Mouse (Mus musculus) left cerebral cortex, adult 8-10 months (tissue): ENCODE data around the gene Tnrc6c. TPM values are rescaled to one million over a fixed set of nuclear protein-coding genes. Genes with fewer than 3 reads are reported as not detected.

ENCODE experiments used
- DNase-seq, 2 experiments: peaks; one replicate each; pipeline ENCODE4 v3.0.0; 2022; ENCODE audit warnings: low spot score in 2 of 2
- total RNA-seq, 4 experiments: library from RNA; stranded (reverse); gene quantifications; 2 replicates each; pipeline ENCODE4 v1.2.4; 2022

Gene Tnrc6c
- total RNA-seq, 4 experiments from 2014 or later: 54.0 to 61.3 (median 57.8) TPM

DNA sequence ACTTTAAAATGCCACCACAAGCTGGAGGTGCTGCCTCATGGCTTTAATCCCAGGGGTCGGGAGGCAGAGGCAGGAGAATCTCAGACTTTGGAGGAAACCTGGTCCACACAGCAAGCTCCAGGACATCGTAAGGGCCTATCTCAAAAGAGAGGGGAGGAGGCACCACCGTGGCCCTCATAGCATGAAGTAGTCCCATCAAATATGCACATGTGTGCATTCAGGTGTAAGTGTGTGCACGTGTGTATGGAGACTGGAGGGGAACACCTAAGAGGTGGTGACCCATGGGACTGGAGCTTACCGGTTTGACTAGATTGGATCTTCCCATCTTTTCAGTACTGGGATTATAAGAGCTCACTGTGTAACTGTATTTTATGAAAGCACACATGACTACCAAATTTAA, 74.2 kb downstream of the Tnrc6c start:
- DNase-seq: no peak

DNA sequence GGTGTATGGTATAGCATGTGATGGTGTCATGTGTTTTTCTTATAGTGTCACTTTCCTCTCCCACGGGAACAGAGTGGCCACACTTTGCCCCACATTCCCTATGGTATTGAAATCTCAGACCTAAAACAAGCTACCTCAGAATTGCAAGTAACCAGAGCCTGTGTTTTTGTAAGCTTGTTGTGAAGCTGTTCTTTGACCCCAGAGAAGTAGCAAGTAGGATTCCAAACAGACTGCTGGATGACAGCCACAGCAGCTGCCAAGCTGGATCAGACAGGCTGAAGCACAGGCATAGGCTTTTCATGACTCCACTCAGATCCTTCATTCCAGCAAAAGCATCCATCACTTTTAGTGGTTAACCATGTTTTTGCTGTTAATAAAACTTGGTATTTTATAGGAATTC, 74.8 kb downstream of the Tnrc6c start:
- DNase-seq: no peak

DNA sequence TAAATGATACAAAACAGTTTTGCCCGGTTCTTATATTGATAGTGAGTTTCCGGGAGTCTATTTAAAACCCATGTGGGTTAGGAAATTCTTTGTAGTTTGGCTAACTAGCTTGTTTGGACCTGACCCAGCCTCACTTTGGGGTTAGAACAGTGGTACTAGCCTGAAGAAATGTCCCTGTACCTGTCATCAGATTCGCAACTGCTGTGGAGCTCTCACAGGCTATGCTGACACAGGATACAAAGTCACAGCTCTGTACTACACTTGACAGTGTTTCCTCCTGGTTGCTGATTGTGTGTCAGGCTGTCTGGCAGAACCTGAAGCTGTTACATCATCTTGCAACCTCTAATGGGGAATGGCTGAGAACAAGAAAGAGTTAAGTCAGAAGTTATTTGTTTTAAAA, 75.3 kb downstream of the Tnrc6c start:
- DNase-seq: no peak

DNA sequence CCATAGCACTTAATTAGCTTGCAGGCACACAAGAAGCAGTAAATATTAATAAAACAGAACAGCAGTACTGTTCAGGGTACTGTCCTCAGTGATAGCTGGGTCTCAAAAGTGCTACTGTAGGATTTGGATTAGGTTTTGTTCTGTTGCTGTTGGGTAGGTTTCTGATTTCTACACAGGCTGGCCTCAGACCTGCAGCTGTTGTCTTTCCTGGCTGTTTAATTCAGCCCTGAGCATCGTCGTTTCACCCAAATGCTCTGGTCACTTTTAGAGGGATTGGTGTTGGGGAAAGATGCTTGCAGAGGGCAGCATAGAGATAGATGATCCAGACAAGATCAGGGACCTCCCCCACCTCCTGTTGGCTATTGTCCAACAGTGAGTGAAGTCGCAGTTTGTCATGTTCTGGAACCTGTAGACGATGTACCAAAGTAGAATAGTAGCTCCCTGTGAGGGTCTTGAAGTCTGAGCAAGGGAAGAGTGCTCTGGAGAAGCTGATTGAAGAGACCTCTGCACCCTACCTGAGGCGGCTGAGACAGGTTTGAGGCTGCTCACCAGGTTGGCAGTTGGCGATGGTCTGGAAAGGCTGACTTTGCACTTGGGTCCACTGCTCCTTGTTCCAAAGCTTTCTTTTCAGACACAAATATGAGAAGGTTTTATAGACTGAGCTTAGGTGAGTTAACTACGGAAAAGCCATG, 75.9 kb downstream of the Tnrc6c start:
- DNase-seq: no peak

DNA sequence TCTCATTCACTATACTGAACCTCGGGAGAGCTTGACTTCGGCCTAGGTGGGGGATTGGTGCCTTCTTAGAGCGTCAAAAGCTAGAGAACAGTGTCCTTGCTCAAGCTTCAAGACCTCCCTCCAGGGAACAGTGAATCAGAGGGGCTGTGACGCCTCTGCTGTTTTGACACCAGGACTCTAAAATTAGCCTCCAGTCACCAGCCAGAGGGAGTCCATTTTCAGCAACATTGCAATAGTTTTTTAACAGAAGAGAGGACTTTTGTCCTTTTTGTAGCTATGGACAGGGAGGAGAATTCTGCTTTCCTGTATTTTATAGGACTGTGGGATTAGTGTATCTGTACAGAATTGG, 76.4 kb downstream of the Tnrc6c start:
- DNase-seq: no peak

DNA sequence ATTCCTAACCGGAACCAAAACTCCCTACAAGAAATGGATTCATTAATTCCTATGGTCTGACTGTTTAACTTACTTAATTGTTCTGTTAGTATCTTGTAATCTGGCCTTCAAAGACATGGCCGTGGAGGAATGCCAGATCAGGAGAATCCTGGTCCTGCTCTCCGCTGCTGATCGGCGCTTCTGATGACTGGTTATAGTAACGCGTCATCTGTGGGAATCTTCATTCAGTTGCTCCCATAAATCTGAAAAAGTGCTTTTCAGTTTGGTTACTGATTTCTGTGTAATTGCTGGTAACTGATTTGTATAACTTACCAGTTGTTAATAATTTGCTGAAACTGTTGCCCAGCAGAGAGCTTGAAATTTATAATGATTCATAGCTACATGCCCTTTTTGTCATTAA, 77.4 kb downstream of the Tnrc6c start:
- DNase-seq: no peak

DNA sequence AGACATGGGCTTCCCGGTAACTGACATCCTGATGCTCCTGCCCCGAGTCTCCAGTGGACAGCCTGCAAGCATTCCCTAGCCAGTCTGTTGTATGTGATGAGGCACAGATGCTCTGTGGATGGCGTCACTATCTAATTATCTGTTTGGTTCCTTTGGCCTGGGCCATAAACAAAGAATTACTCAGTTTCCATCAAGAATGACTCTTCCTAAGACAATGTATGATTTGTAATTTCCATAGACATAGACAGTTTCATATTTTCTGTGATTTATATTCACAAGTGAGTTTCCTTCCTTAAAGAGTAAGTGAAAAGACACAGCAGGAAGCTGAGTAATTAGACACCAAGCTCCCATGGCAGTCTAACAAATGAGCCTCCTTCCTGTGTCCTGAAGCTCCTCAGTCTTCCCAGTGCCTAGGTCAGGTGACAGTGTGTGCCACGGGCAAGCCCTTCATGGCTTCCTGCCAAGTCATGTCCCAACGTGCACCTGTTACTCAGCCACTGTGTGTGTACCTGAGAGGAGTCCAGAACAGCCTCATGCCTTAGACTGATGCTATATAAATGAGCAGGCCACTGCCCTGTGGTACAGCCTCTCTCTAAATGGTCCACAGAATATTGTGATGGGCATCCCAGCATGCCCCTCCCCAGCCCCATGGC, 82.1 kb downstream of the Tnrc6c start:
- no peak for DNase-seq

DNA sequence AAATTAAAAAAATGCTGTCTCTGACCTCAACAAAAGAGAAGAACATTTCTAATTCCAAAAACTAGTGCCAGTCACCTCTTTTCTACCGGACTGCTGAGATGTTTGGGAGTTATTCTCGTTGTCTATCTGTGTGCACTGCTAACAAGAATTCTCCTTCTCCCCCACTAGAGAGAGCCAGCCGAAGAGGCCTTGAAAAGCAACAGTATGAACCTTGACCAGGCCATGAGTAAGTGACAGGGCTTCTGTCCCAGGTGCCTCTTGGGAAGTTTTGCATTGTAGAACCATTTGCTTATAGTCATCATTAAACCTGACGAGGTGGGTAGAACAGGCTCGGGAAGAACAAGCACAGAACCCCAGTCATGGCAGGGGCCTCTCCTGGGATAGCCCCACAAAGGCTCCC, 84.0 kb downstream of the Tnrc6c start:
- DNase-seq: no peak

DNA sequence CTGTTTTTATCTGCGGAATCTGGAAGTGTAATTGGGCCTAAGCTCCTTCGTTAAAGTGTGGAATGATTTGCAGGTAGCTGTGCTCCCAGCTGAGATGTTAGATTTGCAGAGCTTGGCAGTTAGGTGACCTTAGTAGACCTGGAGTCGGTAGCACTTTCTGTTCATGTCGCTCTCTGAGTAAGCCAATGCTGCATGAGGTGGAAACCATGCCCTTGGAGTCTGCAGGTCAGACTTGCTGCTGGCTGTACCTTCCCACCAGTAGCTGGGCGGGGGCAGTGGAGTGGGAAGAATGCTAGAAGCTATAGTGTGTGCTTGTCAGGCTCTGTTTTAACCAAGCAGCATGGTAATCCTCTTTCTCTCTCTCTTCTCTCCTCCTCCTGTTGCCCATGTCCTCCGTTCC, 87.0 kb downstream of the Tnrc6c start:
- DNase-seq: no peak

DNA sequence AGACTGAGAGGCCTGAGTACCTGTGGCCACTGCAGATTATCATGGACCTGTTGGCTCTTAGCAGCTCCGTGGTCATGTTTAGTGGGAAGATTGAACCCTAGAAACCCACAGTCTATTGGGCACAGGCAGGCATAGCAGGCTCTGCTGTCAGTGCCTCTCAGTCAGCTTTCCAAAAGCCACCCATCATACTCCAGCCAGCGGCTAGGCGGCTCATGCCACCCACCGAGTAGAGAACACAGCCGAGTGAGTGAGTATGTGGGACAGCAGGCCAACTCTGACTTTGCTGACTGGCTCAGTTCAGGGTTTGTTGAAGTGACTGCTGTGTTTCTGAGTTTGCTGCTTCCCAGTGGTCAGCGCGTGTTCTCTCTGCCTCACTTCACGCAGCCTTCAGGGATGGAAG, 88.2 kb downstream of the Tnrc6c start:
- DNase-seq: no peak

DNA sequence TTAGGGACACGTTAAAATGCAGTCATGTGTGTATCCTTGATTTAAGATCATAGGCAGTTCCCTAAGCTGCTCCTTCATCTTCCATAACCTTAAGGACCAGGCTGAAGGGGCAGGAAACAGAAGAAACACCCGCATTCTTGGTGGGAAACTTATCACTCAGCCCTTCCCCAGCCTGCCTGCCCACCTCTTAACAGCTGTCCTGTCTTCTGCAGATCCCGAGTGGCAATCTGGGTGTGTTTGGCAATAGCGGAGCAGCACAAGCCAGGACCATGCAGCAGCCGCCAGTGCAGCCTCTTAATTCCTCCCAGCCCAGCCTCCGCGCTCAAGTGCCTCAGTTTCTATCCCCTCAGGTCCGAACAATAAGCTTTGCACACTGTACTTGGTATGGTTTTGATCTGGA, 88.6 kb downstream of the Tnrc6c start:
- no peak for DNase-seq

DNA sequence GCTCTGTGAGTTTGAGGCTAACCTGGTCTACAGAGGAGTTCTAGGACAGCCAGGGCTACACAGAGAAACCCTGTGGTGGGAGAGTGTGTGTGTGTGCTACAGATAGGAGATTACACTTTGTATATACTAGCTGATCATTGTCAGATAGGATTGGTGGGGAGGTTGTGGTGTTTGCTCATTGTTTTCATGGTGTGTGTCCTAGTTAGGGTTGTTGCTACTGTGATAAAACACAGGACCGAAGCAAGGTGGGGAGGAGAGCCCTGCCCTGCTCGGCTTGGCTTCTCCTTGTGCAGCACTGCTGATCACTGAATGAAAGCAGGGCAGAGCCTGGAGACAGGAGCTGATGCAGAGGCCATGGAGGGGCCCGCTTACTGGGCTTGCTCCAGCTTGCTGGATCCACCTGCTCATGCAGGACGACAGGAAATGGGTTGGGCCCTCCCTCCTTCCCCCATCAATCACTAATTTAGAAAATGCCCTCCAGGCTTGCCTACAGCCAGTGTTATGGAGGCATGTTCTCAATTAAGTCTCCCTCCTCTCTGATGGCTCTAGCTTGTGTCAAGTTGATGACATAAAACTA, 89.5 kb downstream of the Tnrc6c start:
- DNase-seq: no peak

DNA sequence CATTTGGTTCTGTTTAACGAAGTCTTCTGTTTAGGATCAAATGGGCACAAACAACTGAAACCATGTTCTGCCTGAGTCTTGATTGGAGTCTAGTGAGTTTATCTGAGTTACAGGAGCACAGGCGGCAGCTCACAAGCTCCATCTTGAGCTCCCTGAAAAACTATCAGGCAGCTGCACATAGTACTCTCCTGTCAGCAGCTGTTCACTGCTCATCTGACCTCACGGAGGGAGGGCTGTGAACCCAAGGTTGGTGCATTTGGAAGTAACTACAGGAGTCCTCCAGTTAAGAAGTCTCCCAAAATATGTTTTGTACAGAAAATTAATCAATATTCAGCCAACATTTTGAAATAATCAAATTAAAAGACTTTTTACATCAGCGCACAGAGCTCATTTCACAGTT, 94.5 kb downstream of the Tnrc6c start:
- DNase-seq: no peak

DNA sequence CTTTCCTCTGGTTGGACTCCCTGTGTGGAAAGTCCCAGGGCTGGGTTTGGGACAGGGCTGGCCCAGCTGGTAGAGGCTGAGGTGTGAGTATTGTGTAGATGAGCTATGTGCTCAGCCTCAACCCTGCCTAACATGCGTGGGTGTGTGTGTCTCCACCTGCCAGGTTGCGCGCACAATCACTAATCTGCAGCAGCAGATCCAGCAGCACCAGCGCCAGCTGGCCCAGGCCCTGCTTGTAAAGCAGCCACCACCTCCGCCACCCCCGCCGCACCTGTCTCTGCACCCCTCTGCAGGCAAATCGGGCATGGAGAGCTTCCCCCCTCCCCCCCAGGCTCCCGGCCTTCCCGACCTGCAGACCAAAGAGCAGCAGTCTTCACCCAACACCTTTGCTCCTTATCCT, 95.3 kb downstream of the Tnrc6c start:
- peak; percentile 49 to 93 for DNase-seq

DNA sequence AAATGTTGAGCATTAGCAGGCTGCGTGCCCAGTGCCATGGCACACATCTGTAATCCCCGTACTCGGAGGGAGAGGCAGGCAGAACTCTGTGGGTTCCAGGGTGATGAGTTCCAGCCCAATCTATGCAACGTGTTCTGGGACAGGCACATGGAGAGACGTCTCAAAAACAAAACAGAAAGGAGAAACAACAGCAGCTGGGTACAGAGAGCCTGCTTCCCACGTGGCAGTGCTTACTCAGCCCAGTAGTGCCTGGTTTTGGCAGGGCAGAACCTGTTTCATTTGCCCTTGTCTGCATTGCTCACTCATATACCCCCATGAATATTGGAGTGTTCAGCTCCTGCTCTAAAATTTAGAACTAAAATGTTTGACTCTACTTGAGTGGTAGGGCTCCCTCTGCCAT, 97.5 kb downstream of the Tnrc6c start:
- DNase-seq: no peak

DNA sequence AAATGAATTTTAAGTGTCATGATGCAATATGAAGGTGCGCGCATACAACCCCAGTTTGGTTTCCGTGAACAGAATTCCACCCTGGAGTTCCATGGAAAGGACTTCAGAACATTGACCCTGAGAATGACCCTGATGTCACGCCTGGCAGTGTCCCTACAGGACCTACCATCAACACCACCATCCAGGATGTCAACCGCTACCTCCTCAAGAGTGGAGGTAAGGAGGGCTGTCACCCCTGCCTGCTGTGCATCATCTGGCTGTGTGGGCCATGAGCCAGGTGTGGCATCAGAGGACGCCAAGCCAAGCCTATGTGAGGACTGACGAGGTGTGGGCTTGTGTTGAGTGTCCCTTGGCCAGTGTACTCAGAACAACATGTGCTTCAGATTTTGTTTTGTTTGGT, 101.8 kb downstream of the Tnrc6c start:
- no peak for DNase-seq

DNA sequence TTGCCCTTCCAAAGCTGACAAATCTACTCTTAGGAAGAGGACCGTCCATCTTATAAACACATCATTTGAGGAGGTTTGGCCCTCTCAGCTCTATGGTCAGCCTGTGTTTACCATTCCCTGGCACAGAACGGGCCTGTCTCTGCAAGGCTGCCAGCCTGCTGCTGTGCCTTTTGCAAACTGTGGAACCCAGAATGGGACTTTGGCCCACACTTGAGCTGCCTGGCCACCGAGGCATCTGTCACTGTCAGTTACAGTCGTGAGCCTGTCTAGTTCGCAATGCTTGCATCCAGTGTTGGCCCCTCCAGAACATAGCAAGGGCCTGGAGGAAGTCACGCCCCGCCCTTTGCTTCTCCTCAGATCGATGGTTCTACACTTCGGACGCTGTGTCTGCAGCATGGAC, 105.2 kb downstream of the Tnrc6c start:
- DNase-seq: no peak

DNA sequence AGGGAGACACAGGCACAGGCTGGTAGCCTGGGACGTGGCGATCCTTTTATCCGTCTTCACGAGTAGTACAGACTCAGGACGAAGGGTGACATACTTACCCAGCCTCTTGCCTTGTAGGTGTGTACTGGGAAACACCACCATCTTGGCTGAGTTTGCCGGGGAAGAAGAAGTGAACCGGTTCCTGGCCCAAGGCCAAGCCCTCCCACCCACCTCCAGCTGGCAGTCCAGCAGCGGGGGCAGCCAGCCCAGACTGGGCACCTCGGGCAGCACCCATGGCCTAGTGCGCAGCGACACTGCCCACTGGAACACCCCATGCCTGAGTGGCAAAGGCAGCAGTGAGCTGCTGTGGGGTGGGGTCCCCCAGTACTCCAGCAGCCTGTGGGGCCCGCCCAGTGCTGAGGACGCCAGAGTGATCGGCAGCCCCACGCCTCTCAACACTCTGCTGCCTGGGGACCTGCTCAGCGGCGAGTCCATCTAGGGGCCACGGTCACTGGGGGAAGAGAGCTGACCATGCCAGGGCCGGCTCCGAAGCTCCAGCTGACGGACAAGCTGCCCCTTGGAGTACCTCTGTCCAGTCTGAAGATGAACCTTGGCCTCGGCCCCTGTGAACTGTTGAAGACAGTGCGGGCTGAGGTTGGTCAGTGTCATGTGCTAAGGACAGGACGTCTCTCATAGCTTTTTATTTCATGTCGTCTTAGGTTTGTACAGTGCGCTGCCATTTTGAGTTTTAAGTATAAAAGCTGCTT, 106.5 kb downstream of the Tnrc6c start:
- DNase-seq: peak in 1 of 2 experiments; percentile 49

DNA sequence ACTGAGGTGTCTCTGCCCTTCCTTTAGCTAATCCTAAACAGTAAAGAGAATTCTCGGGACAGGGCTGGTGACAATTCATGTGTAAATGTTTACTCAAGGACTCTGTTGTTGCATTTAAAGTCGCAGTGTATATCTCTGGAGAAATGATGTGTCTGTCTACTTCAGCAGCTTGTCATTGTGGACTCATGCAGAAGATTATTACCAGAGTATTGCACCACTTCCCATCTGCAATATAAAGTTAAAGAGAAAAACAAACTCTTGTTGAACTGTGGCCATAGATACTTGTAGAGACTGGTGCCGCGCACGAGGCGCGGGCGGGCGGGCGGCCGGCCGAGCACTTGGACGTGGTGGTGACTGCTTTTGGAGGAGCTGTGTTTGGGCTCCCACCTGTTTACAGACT, 107.7 kb downstream of the Tnrc6c start:
- no peak for DNase-seq

DNA sequence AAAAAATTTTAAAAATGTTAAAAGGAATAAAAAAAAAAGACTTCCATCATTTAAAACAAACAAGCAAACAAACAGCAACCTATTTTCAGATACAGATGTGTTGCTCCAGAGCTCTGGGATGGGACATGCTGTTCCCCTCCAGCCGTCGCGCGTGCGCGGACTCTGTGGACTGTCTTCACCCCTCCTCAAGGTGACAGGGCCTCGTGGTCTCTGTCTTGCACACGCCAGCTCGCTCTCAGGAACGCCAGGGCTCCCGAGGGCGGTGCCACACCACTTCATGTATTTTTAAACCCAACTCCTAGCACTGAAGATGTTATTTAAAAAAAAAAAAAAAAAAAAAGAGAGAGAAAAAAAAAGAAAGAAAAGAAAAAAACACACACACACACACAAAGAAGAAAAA, 108.2 kb downstream of the Tnrc6c start:
- no peak for DNase-seq

DNA sequence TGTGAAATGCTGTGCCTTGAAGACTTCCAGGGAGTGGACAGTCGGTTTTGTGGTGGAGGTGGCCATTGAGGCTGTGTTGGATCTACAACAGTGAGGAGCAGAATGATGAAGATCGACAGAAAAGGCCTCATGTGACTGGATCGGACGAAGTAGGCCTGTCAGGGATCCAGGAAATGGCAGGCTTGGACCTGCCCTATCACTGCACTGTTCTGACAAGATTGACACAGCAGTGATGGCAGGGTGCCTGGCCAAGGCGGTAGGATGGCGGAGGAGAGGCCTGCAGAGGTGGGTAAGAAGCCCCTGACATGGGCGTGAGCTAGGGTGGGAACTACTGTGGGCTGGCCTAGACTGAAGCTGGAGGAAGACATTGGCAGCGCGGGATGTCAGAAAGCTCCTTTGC, 110.2 kb downstream of the Tnrc6c start:
- DNase-seq: no peak

DNA sequence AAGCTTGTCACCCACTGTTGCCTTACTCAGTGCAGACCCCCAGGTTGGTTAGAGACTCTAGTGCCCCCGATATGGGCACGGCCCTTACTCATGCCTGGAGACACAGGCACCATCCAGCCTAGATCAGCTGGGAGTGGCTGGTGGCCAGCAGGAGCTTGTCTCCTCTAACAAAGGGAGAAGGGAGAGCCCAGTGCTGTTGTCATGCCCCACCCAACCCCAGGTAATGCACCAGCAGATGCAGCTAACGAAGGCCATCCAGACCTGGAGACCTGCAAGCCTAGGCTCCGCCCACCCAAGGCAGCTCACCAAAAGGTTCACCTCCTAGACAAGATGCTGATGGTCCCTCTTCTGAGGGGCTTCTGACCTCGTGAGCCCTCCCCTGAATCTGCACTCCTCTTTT, 111.3 kb downstream of the Tnrc6c start:
- DNase-seq: no peak

DNA sequence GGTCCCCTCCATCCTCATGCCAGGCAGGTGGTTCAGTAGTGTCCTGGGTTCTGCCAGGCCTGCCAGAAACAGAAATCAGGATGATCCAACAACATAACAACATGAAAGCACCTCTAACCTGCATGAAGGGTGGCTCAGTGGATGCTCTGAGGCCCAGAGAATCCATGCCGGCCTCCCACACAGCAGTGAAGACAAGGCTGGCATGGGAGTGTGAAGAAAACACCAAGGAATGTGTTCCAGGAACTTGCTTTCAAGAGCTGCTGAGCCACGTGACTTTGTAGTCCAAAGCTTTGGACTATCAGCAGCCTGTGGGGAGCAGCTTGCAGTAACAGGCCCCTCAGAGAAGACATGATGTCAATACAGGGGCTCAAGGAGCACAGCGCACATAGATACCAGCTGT, 112.2 kb downstream of the Tnrc6c start:
- DNase-seq: no peak
